Mouse (Mus musculus) hindbrain, embryonic 16.5 days (tissue): ENCODE measurements around the gene Exoc3l4. TPM values are rescaled to one million over a fixed set of nuclear protein-coding genes. Genes with fewer than 3 reads are reported as not detected.

Source experiments
- ATAC-seq: fragments of 200-750 bp; cut with Nextera tagmentation; 2 replicates; pipeline ENCODE4 v1.8.0; 2017; ENCODE audit warnings: moderate TSS enrichment, moderate library complexity
- H3K27ac ChIP-seq: fragments of 300-500 bp; sonication (generic); 2 replicates; pipeline ENCODE4 v1.5.1; 2014; ENCODE audit warnings: low read depth, mild to moderate bottlenecking, control low read depth, low read length, moderate library complexity
- H3K27me3 ChIP-seq: fragments of 300-500 bp; sonication (generic); replicated peaks from 2 replicates; pipeline ENCODE4 v1.6.1; 2014; ENCODE audit warnings: low read length; ENCODE audit not compliant: control insufficient read depth, insufficient read depth
- H3K36me3 ChIP-seq: fragments of 300-500 bp; sonication (generic); 2 replicates; pipeline ENCODE4 v1.6.1; 2014; ENCODE audit warnings: mild to moderate bottlenecking, low read length, moderate library complexity, mixed read lengths; ENCODE audit not compliant: control insufficient read depth, insufficient read depth
- H3K4me1 ChIP-seq: fragments of 300-500 bp; sonication (generic); 2 replicates; pipeline ENCODE4 v1.6.1; 2014; ENCODE audit warnings: low read depth, low read length; ENCODE audit not compliant: control insufficient read depth, insufficient read depth
- H3K4me2 ChIP-seq: fragments of 300-500 bp; sonication (generic); 2 replicates; pipeline ENCODE4 v1.6.1; 2014; ENCODE audit warnings: mild to moderate bottlenecking, low read length, control low read depth, moderate library complexity
- H3K4me3 ChIP-seq: fragments of 300-500 bp; sonication (generic); 2 replicates; pipeline ENCODE4 v1.5.1; 2014; ENCODE audit warnings: mild to moderate bottlenecking, low read length, control low read depth, moderate library complexity
- H3K9ac ChIP-seq: fragments of 300-500 bp; sonication (generic); 2 replicates; pipeline ENCODE4 v1.6.1; 2014; ENCODE audit warnings: low read depth, mild to moderate bottlenecking, control low read depth, low read length, moderate library complexity
- H3K9me3 ChIP-seq: fragments of 300-500 bp; sonication (generic); 2 replicates; pipeline ENCODE4 v1.6.1; 2014; ENCODE audit warnings: mild to moderate bottlenecking, low read length, moderate library complexity; ENCODE audit not compliant: control insufficient read depth
- WGBS: fragments of 180-500 bp; shearing (Covaris S2); extraction: QIAGEN DNeasy Blood & Tissue Kit; methylation state at CpG from one replicate; pipeline ENCODE4 v1.1.7; 2014; 5-methylcytosine and 5-hydroxymethylcytosine counted together
- polyA plus RNA-seq: library from polyadenylated mRNA; unstranded; fragments of >200 nt; fragmentation: Nextera tagmentation; extraction: Ambion mirVana; gene quantifications from 2 replicates; pipeline ENCODE4 v1.2.1, GENCODE M21; 2015

Gene Exoc3l4
- polyA plus RNA-seq, 1 experiment from 2014 or later = 2.7 TPM

DNA sequence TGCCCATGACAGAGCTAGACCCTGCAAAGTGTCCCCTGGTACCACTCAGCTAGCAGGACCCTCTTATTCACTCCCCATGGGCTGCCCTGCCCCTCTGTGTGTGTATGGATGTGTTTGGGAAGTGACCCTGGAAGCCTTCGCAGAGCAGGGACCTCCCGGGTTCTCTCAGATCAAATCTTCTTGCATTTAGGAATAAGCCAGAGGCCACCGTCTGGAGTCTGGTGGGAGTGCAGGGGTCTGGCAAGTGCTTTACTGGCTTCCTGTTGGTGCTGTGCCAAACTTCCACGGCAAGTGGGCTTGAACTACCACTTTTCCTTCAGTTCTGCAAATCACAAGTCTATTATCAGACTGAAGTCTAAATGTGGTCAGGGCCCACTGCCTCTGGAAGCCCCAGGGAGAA is 37.2 kb downstream of the Exoc3l4 start:
- 26% methylated on average over 4 of the region's 4 CpGs for WGBS
- Histone ChIP-seq H3K9ac (no peak overlapping the region), H3K27ac (no peak overlapping the region), H3K4me1 (no peaks in the 10 kb centered on the region), H3K27me3 (peaks cover 21% of the 10 kb centered on the region), H3K4me2 (no peak overlapping the region), H3K9me3 (no peaks in the 10 kb centered on the region), H3K36me3 (no peaks in the 10 kb centered on the region), H3K4me3 (no peak overlapping the region)
- ATAC-seq = no peak

DNA sequence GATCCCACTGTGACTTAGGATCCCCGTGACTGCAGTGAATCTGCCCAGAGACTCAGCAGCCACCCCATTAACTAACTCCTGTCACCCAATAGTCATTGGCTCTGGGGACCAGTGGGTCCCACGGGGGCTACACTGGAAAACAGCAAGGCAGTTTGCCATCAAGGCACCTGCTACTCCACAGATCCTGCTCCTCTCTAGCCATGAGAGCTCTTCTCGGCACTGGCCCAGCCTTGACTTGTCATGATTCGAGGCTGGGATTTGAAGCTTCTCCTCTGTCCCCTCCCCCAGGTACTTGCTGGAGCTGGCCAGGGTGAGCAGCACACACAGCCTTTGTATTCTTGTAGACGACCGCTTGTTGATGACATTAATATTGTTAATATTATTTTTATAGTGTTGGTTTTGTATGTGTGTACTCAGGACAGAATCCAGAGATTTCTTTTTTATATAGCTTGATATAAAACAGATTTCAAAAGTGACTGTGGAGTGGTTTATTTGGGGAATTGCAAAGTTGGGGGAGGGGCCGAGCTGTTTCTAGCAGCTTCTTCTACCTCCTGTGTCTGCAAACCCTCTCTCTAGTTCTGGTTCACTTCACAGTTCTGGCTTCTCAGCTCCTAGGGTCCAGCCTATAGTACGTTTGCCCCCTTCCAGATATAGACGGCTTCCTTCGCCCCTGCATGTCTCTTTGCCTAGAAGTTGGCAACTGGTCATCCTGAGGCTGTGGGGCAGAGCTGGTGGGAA is 37.9 kb downstream of the Exoc3l4 start:
- H3K27me3 ChIP-seq = peaks cover 14% of the 10 kb centered on the region
- no peaks in the 10 kb centered on the region for H3K9me3 ChIP-seq

DNA sequence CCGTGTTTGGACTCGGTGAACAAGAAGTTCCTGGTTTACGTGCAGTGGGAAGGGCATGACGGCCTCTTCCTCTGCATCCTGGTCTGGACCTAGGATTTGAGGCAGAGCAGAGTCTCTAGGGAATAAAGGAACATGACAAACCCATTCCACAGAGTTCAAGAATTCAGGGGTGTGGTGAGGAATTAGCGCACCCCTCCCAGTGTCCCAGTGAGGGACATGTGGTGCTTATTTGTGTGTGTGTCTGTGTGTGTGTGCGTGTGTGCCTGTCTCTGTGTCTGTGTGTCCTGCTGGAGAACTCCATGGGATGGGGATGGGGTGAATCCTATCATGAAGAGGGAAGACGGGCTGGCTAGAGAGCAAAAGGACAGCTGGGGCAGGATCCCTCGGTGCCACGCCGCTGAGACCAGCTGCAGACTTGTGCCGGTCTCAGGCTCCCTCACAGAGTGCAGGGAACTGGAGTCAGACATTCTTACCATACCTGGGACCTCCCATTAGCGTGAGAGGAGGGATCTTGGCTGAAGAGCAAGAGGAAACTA is 38.6 kb downstream of the Exoc3l4 start:
- Histone ChIP-seq H3K9ac (no peak overlapping the region), H3K36me3 (no peaks in the 10 kb centered on the region), H3K27me3 (peaks cover 8% of the 10 kb centered on the region), H3K4me3 (no peak overlapping the region), H3K4me1 (no peaks in the 10 kb centered on the region), H3K9me3 (no peaks in the 10 kb centered on the region), H3K4me2 (no peak overlapping the region), H3K27ac (no peak overlapping the region)
- WGBS = 81% methylated on average over 12 of the region's 12 CpGs
- ATAC-seq = no peak

More for the DNA sequence above, 37.9 kb downstream of the Exoc3l4 start:
- no peak overlapping the region for H3K9ac ChIP-seq
- H3K27ac ChIP-seq = no peak overlapping the region
- ATAC-seq = no peak
- H3K4me3 ChIP-seq = no peak overlapping the region
- WGBS = 66% methylated on average over 10 of the region's 10 CpGs
- H3K36me3 ChIP-seq = no peaks in the 10 kb centered on the region
- no peaks in the 10 kb centered on the region for H3K4me1 ChIP-seq
- no peak overlapping the region for H3K4me2 ChIP-seq

DNA sequence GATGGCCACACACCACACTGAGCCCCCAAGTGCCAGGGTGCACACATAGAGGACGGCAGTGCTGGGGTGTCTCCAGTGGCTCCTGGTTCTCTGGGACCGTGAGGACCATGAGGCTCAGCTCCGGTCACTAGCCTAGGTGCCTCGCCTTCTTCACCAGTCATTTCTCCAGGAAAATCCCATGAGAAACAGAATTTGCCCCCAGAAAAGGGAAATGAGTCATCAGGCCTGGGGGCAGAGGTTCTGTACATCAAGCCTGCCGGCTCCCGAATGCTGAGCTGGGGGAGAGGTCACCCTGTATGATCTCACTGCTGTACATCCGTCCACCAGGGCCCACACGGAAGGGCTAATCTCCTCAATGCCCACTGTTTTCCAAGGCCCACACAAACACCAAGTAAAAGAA is 39.0 kb downstream of the Exoc3l4 start:
- Histone ChIP-seq H3K36me3 (no peaks in the 10 kb centered on the region), H3K9ac (no peak overlapping the region), H3K27me3 (peaks cover 3% of the 10 kb centered on the region), H3K4me3 (no peak overlapping the region), H3K9me3 (no peaks in the 10 kb centered on the region), H3K27ac (no peak overlapping the region), H3K4me1 (no peaks in the 10 kb centered on the region), H3K4me2 (no peak overlapping the region)
- no peak for ATAC-seq
- 67% methylated on average over 8 of the region's 8 CpGs for WGBS

DNA sequence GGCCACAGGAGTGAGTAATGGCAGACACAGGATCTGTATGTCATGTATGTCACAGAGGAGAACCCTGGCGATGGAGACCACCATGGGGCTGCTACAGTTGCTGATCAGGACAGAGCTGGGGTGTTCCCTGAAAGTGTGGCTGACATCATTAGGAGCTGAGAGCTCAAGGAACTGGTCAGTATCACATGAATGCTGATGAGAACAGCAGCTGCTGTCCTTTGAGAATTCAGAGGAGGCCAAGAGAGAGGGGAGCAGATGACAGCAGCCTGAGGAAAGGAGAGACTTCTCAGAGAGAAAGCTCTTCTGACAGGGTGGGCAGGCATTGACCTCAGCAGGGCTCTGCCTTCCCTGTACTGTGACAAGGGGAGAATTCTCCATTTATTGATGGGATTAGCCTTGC is 40.9 kb downstream of the Exoc3l4 start:
- no peaks in the 10 kb centered on the region for H3K4me1 ChIP-seq
- H3K4me2 ChIP-seq = no peak overlapping the region
- H3K27me3 ChIP-seq = no peaks in the 10 kb centered on the region; the same call in none of the 2 replicates
- H3K4me3 ChIP-seq = no peak overlapping the region
- H3K36me3 ChIP-seq = no peaks in the 10 kb centered on the region
- H3K9ac ChIP-seq = no peak overlapping the region
- no peak for ATAC-seq
- no peaks in the 10 kb centered on the region for H3K9me3 ChIP-seq
- 96% methylated on average over 1 of the region's 1 CpGs for WGBS
- no peak overlapping the region for H3K27ac ChIP-seq

DNA sequence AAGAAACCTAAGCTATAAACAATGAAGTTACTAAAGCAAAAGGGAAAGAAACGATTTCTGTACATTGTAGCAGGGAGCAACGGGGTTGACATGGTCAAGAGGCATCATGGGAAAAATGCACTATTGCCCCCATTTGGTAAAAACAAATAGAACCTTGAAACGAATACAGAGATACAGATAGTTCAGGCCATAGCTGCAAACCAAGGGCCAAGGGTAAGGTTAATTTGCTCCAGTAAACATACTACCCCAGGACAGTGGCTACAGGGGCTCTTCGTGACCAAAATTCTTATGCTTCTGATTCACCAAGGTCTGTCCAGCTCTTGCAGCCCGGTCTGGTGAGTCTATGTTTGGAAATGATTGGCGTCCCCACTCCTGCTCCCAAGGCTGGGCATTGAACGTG is 46.8 kb downstream of the Exoc3l4 start:
- Histone ChIP-seq H3K27me3 (no peaks in the 10 kb centered on the region), H3K4me3 (no peak overlapping the region), H3K27ac (no peak overlapping the region), H3K9me3 (no peaks in the 10 kb centered on the region), H3K4me1 (no peaks in the 10 kb centered on the region), H3K9ac (no peak overlapping the region), H3K36me3 (no peaks in the 10 kb centered on the region), H3K4me2 (no peak overlapping the region)
- WGBS = 83% methylated on average over 7 of the region's 7 CpGs
- no peak for ATAC-seq

DNA sequence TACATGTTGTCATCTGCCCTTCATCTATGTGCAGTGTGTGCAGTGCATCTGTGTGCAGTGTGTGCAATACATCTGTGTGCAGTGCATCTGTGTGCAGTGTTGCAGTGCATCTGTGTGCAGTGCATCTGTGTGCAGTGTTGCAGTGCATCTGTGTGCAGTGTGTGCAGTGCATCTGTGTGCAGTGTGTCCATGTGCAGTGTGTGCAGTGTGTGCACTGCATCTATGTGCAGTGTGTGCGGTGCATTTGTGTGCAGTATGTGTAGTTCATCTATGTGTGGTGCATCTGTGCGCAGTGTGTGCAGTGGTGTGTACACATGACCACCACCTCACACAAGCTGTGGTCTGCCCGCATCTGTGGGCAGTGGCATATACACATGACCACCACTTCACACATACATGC is 49.6 kb downstream of the Exoc3l4 start:
- H3K27me3 ChIP-seq = no peaks in the 10 kb centered on the region
- no peak overlapping the region for H3K9ac ChIP-seq
- H3K9me3 ChIP-seq = no peaks in the 10 kb centered on the region
- H3K36me3 ChIP-seq = no peaks in the 10 kb centered on the region
- H3K27ac ChIP-seq = no peak overlapping the region
- ATAC-seq = no peak
- H3K4me2 ChIP-seq = no peak overlapping the region
- no peaks in the 10 kb centered on the region for H3K4me1 ChIP-seq
- 94% methylated on average over 3 of the region's 3 CpGs for WGBS
- no peak overlapping the region for H3K4me3 ChIP-seq

DNA sequence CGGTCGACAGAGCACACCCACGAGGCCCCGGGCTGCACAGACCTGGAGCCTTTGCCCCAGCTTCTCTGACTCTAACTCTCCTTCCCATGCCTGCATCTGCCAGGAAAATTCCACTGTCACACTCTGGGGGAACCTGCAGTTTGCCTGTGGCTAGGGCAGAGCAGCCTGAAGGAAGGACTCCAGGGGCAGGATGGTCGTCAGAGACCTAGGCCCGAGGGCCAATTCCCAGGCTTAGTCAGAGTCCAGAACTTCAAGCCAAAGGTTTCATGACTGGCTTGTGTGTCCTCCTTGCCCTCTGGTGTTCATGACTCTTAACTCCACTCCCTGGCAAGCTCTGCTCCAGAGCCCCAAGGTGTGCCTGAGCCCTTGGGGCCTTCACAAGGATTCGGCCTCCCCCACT is 51.4 kb downstream of the Exoc3l4 start:
- Histone ChIP-seq H3K4me3 (no peak overlapping the region), H3K4me1 (no peaks in the 10 kb centered on the region), H3K27me3 (no peaks in the 10 kb centered on the region), H3K9me3 (no peaks in the 10 kb centered on the region), H3K9ac (no peak overlapping the region), H3K27ac (no peak overlapping the region), H3K36me3 (no peaks in the 10 kb centered on the region), H3K4me2 (no peak overlapping the region)
- WGBS = 67% methylated on average over 7 of the region's 7 CpGs
- no peak for ATAC-seq

DNA sequence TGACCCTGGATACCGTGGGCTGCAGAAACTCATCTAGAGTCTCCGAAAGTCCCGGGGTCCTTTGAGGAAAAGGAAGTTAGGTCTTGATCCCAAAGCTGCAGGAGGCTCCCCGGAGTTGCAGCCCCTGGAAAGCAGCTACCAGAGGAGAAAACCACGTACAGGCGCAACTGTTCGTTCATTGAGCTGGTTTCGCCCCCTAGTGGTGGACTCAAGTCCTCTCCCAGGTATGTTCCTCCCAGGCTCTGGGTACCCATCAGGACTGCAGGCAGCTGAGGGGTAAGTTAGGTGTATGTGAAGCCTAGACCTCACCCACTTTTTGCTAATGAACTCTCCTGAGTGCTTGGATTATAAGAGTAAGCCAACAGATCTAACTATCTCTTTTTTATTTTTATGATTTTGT is 52.7 kb downstream of the Exoc3l4 start:
- Histone ChIP-seq H3K4me1 (no peaks in the 10 kb centered on the region), H3K36me3 (no peaks in the 10 kb centered on the region), H3K9me3 (no peaks in the 10 kb centered on the region), H3K9ac (no peak overlapping the region), H3K4me2 (no peak overlapping the region), H3K27ac (no peak overlapping the region), H3K4me3 (no peak overlapping the region), H3K27me3 (no peaks in the 10 kb centered on the region)
- ATAC-seq = no peak
- 9% methylated on average over 8 of the region's 8 CpGs for WGBS
